Mouse (Mus musculus): ENCODE measurements around the gene Ajuba.

The Ajuba gene

DNA sequence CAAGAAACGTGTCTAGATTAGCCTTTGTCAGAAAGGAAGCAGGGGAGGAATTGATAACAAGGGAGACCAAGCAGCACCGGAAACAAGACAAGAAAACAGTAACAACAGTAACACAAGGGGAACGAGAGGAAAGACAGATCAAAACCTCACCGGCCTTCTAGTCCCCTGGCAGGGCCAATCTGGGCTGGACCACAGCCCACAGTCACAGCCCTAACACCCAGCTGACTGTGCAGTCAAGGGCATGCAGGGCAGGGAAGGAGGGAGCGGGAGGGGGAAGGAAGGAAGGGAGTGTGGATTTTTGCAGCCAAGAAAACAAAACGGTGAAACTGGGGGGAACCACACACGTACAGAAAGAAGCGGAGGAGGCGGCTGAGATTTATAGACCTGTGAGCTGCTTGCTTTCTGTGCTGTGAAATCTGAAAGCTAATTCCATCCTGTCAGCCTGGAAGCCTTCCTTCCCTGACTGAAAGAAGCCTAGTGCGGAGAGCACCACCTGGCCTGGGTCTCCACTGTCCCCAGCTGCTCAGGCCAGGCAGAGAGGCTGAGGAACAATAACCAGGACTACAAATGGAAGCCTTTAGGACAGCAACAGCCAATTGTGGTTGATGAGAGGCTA is 15.1 kb upstream of the Ajuba start:
- DNase-seq (ENCODE audit: low spot score), result no peak

GRCm38 (mm10) chr14:54591056-54591455 is 13.7 kb upstream of the Ajuba start:
- DNase-seq (ENCODE audit: low spot score), result no peak

GRCm38 (mm10) chr14:54583681-54584338 is 6.5 kb upstream of the Ajuba start:
- DNase-seq (ENCODE audit: low spot score), result peak; percentile 49

- no peak for DNase-seq (ENCODE audit: low spot score)
Observed at GRCm38 (mm10) chr14:54582536-54582935, 5.2 kb upstream of the Ajuba start.

GRCm38 (mm10) chr14:54579638-54580037 is 2.3 kb upstream of the Ajuba start:
- DNase-seq (ENCODE audit: low spot score), result no peak

- peak; percentile 71 for DNase-seq (ENCODE audit: low spot score)
Observed at GRCm38 (mm10) chr14:54578063-54578462, 705 bp upstream of the Ajuba start.

DNA sequence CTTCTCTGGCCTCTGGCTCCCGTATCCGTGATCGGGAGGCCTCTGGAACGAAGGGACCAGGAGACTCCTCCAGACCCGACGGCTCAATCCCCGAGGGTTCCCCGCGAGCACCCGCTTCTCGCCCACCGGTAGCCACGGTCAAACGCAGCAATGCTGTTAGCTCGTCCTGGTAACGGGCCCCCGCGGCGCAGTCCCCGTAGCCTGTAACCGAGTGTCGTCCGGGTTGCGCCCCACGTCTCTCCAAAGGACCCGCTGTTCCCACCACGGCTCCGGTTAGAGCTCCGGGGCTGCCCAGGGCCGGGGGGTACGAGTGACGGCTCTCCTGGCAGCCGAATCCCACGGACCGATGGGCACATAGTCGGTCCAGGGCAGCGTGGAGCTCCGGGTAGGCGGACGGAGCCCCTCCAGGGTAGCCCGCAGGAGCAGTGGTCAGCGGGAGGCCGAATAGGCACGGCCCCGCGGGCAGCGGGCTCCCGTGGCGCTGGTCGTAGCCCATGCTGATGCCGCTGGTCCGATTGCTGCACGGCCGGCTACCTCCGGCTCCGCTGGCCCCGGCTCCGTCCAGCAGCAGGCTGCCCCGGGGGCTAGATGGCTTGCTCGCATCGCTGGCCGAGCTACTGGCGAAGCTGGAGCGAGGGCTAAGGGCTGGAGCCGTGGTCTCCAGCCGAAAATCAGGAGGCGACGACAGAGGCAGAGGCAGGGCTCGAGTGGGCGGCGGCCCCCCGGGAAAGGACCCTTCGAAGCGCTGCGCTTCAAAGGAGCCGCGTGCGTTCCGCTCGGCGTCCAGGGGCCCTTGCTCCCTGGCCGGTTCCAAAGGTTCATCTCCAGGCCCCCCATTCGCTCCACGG is 893 bp downstream of the Ajuba start:
- DNase-seq (ENCODE audit: low spot score), result no peak

DNA sequence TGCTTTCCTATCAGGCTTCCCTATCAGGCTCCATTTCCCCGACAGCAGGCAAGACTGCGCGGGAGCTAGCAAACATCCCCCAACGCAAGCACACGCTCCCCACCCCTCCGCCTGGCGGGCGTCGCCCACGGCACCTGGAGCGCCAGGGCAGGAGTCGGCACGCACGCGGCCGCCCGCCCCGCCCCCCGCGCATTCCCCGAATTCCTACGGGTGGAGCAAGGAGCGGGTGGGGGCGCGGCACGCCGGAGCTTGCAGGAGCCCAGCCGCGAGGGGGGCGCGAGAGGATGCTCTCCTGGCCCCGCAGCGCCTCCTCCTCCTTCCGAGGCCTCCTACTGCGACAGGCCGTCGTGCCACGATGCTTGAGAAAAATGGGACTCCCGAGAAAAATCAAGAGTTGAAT is 1.7 kb downstream of the Ajuba start:
- no peak for DNase-seq (ENCODE audit: low spot score)

- DNase-seq (ENCODE audit: low spot score), result no peak
Observed at GRCm38 (mm10) chr14:54575031-54575430, 2.3 kb downstream of the Ajuba start.

- no peak for DNase-seq (ENCODE audit: low spot score)
Observed at GRCm38 (mm10) chr14:54574253-54574652, 3.1 kb downstream of the Ajuba start.

DNA sequence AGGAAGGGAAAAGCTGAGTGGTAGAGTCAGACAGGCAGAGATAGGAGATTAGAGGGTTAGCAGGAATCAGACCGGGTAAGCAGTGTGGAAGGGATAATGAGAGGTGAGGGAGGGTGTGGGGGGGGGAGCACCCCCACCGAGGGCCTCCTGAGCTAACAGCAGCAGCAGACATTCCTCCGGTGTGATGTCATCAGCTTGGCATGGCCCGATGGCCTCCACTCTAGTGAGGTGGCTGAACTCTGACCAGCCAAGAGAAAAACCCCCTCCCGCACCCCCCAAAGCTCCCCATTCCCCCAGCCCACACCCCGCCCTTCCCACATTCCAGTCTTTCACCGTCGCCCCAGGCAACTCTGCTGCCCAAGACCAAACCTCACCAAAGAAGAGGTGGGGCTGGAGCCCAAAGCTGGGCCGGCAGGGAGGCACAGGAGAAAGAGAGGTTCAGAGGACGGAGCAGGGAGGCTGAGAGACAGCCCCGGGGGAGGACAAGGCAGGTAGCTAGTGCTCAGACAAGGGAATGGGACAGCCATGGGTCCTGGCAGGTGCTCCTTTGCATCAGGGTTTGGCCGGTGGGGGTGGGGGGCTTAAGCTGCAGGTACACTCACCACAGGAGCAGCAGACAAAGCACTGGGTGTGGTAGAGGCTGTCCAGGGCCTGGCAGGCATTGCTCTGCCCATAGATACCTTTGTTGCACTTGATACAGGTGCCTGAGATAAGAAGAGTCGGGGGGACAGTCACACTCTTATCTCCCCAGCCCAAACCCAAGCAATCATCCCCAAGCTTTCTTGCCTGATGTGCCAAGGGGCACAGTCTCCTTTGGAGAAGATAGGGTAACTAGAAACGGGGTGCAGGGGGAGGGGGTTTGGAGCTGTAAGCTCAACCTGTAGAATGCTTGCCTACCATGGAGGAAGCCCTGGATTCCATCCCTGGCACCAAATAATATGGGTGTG is 4.3 kb downstream of the Ajuba start:
- DNase-seq (ENCODE audit: low spot score), result peak; percentile 49

GRCm38 (mm10) chr14:54572122-54572521 is 5.2 kb downstream of the Ajuba start:
- no peak for DNase-seq (ENCODE audit: low spot score)

DNA sequence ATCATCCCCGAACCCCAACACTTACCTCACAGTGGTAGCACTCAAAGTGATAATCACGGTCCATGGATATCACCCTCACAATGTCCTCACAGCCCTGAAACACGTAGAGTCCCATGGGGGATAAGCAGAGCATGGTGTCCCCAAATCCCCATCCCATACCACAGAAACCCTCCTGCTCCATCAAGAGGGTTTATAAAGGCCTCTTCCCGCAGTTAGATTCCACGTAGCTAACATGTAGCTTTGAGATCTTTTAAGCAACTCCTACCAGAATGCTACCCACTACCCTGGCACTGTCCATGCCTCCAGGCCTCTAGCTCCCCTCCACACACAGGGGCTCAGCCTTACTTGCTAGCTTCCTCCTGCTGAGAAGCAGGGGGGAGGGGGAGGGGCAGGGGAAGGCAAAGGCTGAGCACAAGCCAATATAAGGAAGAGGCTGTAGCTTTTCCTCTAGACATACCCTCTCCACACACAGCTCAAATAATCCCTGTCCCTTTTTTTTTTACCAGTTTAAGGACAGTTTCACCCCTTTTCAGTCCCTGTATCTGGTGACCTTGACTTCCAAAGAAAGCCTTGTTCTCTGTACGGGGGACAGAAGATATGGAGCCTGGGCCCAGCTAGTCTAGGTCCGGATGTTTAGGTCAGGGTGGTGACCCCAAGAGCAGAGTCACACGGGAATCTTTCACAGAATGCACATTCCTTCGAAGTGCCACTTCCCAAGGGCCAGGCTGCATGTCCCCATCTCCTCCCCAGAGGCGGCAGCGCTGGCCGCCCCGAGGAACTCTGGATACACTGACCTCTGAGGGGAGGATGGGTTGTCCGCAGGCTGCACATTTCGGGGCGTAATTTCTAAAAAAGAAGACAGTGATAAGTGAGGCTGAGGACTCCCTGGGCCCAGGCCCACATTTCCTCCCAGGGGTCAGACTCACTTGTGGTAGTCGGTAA is 7.6 kb downstream of the Ajuba start:
- DNase-seq (ENCODE audit: low spot score), result no peak

DNA sequence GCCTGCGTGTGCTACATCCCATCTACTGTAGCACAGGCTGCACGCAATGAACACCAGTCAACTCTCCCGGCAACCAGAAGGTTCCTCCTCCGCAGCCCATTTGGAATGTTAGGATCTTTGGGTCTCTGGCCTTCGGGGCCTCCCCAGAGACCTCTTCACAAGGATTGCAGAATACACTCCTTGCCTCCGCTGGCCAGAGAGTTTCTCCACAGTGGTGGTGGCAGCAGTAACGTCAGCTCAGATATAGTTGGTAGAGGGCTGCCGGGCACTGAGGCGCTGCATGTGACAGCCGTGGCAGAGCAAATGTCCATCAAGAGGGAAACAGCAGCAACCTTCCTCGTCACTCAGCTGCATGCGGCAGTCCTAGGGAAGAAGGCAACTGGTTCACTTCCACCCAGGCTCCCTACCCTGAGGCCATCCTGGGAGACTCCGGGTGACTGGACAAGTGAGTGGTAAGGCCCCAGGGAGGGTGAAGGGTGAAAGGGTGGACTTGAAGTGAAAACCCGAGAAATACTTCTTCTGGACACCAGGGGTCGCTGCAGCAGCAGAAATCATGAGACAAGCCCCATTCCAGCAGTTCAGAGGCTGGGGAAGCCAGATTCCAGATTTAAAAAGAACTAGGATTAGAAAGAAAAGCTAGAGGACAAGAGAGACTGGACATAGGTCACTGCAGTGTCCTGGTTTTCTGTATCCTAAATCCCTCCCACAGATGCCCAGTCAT is 8.5 kb downstream of the Ajuba start:
- DNase-seq (ENCODE audit: low spot score), result peak; percentile 77

DNA sequence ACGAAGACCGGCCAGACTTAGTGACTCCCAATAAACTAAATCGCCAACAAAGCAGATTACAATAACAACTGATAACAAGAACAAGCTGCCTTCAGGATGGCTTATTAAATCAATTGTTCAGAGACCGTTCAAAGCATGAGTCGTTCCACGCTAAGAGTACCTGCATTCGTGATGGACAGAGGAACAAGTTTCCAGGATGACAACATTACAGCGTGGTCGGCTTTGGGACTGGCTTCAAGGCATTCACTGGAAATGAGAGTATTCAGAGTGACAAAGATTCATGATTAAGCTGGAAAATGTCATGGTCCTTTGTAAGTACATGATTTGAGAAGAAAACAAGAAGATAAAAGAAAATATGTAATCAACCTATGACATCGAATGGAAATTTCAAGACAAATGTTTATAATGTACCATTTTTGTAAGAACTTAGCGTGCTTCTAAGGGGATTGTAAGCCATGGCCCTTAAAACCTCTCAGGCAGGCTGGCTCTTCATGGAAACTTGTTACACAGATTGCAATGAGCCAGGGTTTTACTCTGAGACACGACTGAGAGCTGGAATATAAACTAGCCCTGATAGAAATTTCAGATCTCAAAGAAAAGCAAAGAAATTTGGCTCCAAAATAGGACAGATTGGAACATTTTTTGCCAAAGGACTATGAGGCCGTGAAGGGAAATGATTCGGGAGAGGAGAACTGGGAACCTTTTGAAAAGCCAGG is 16.7 kb downstream of the Ajuba start:
- DNase-seq (ENCODE audit: low spot score), result no peak

DNA sequence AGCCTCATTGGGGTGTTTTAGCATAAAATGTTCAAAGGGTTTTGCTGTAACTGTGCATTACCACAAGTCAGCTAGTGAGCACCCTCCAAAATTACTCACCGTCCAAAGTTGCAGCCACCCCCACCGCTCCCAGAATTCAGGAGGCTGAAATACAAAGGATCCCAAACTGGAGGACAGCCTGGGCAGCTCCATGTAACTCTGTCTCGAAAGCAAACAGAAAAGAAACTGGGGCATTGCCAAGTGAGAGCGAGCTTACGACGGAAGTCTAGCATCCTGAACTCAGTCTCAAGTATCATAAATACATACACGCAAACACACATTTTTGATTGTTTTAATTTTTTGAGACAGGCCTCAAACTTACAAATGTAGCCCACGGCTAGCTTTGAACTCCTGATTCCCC is 20.0 kb downstream of the Ajuba start:
- DNase-seq (ENCODE audit: low spot score), result no peak

GRCm38 (mm10) chr14:54553975-54554769 is 23.2 kb downstream of the Ajuba start, which contains the start of gene Haus4:
Haus4 (minus strand) TSS chr14:54554616.
- peak; percentile 85 for DNase-seq (ENCODE audit: low spot score)

- DNase-seq (ENCODE audit: low spot score), result no peak
Observed at GRCm38 (mm10) chr14:54553454-54553974, 23.8 kb downstream of the Ajuba start.
